ENCODE assay signal across 7 mouse cellular contexts in the genomic region with DNA sequence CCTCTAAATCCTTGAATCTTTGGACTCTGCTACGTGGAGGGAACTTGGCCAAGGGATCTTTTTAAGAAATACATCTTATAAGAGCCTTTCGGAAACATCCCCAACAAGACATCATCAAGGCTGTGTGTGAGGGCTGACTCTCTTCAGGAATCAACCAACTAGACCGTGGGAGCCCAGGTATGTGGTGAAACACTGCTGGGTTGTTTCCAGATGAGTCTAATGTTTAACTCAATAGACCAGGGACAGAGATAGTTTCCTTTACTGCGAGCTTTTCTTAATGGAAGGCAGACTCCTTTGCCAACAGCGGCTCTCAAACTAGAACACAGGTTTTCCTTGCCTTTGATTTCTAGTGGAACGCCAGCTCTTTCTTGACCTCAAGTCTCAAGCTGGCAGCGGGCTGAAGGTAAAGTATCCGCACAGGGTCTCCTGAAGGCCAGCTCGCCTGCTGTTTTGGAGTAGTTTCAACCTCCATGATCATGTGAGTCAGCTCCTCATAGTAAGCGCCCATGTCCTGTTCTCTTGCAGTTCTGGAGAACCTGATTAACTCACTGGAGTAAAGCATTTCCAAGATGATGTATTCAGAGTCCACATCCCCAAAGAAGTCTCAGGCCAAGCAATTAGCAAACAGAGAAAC.
DNase-seq lines count a peak whose midpoint lies in the region; ATAC-seq and TF ChIP-seq lines count a peak whose summit lies in the region.

No protein-coding gene starts in this region.

- no peak for TF ChIP-seq POLR2A in cerebellum, adult 2 months (IDR thresholded peaks at IDR 0.05; ENCODE audit: borderline replicate concordance, insufficient read depth, low read length)

- no peak for ATAC-seq in lung, postnatal 0 days
- no peak for ATAC-seq in intestine, postnatal 0 days
- no peak for ATAC-seq in liver, embryonic 15.5 days (ENCODE audit: insufficient read depth)

- no peak for TF ChIP-seq EP300 in lung, postnatal 0 days (IDR thresholded peaks at IDR 0.05)

- TF ChIP-seq CTCF in lung, postnatal 0 days (IDR thresholded peaks at IDR 0.05), result no peak
- TF ChIP-seq CTCF in intestine, postnatal 0 days (IDR thresholded peaks at IDR 0.05; ENCODE audit: low read depth), result no peak
- no peak for TF ChIP-seq CTCF in cerebellum, adult 2 months (IDR thresholded peaks at IDR 0.05; ENCODE audit: borderline replicate concordance, insufficient read depth, low read depth, low read length)

- peak overlapping the region; percentile 49 for H3K4me3 ChIP-seq in lung, postnatal 0 days (ENCODE audit: low read depth, low read length)
- H3K4me3 ChIP-seq in intestine, postnatal 0 days (ENCODE audit: low read depth, low read length), result peak overlapping the region; percentile 48
- H3K4me3 ChIP-seq in liver, embryonic 15.5 days (replicated peaks), result no peak overlapping the region
- no peak overlapping the region for H3K4me3 ChIP-seq in cerebellum, adult 2 months (replicated peaks; ENCODE audit: insufficient read depth, low read depth, low read length)

- 0 out of 2 replicates have a peak overlapping the region, but pooled peaks have one; percentile 43 for H3K9ac ChIP-seq in lung, postnatal 0 days (replicated peaks; ENCODE audit: low read depth)
- no peak overlapping the region for H3K9ac ChIP-seq in intestine, postnatal 0 days (ENCODE audit: low read depth, low read length)
- H3K9ac ChIP-seq in liver, embryonic 15.5 days, result no peak overlapping the region

- no peaks in the 10 kb centered on the region for H3K9me3 ChIP-seq in lung, postnatal 0 days (ENCODE audit: low read length)
- H3K9me3 ChIP-seq in intestine, postnatal 0 days (ENCODE audit: control insufficient read depth), result no peaks in the 10 kb centered on the region
- H3K9me3 ChIP-seq in liver, embryonic 15.5 days (replicated peaks), result no peaks in the 10 kb centered on the region

- no peaks in the 10 kb centered on the region for H3K36me3 ChIP-seq in lung, postnatal 0 days (ENCODE audit: insufficient read depth, low read length)
- no peaks in the 10 kb centered on the region for H3K36me3 ChIP-seq in intestine, postnatal 0 days (ENCODE audit: control insufficient read depth, insufficient read depth)
- no peaks in the 10 kb centered on the region for H3K36me3 ChIP-seq in liver, embryonic 15.5 days (replicated peaks)

- WGBS in lung, postnatal 0 days, result 67% methylated on average over 10 of the region's 10 CpGs
- 67% methylated on average over 10 of the region's 10 CpGs for WGBS in intestine, postnatal 0 days
- 63% methylated on average over 10 of the region's 10 CpGs for WGBS in liver, embryonic 15.5 days (ENCODE audit: insufficient replicate concordance)
- WGBS in cerebellum, adult 2 months, result 68% methylated on average over 10 of the region's 10 CpGs

- H3K4me1 ChIP-seq in lung, postnatal 0 days (ENCODE audit: insufficient read depth, low read depth, low read length), result no peaks in the 10 kb centered on the region
- no peaks in the 10 kb centered on the region for H3K4me1 ChIP-seq in intestine, postnatal 0 days (replicated peaks; ENCODE audit: control insufficient read depth, insufficient read depth, low read length)
- H3K4me1 ChIP-seq in liver, embryonic 15.5 days (replicated peaks), result no peaks in the 10 kb centered on the region
- H3K4me1 ChIP-seq in cerebellum, adult 2 months (ENCODE audit: control insufficient read depth, insufficient read depth, low read length), result no peaks in the 10 kb centered on the region

- H3K27me3 ChIP-seq in lung, postnatal 0 days (replicated peaks; ENCODE audit: insufficient read depth, low read length), result no peaks in the 10 kb centered on the region
- no peaks in the 10 kb centered on the region for H3K27me3 ChIP-seq in intestine, postnatal 0 days (replicated peaks; ENCODE audit: control insufficient read depth, insufficient read depth, low read length)
- H3K27me3 ChIP-seq in liver, embryonic 15.5 days, result no peaks in the 10 kb centered on the region
- no peaks in the 10 kb centered on the region for H3K27me3 ChIP-seq in cerebellum, adult 2 months (ENCODE audit: control insufficient read depth, insufficient read depth, low read length)

- H3K27ac ChIP-seq in lung, postnatal 0 days (ENCODE audit: low read length), result no peak overlapping the region
- no peak overlapping the region for H3K27ac ChIP-seq in intestine, postnatal 0 days (ENCODE audit: low read depth, low read length)
- H3K27ac ChIP-seq in liver, embryonic 15.5 days (replicated peaks), result no peak overlapping the region
- H3K27ac ChIP-seq in cerebellum, adult 2 months (ENCODE audit: insufficient read depth, low read length), result no peak overlapping the region

- H3K4me2 ChIP-seq in lung, postnatal 0 days (replicated peaks; ENCODE audit: low read depth, low read length), result peak overlapping the region; percentile 55
- peak overlapping the region; percentile 74 for H3K4me2 ChIP-seq in intestine, postnatal 0 days (replicated peaks; ENCODE audit: low read depth)
- peak overlapping the region; percentile 56 for H3K4me2 ChIP-seq in liver, embryonic 15.5 days

- no peak for DNase-seq in lung, postnatal 0 days (ENCODE audit: low spot score)
- no peak for DNase-seq in lung, postnatal 14 days
- no peak for DNase-seq in spleen, postnatal 36 days (ENCODE audit: low spot score in 2 of 2)
- DNase-seq in left cerebral cortex, adult 11 months (ENCODE audit: low spot score), result no peak
- no peak for DNase-seq in cerebellum, adult 2 months

Comparison
In these comparisons a context has a peak if more than half of its experiments do, and no peak if none do; other contexts are left out.
1. H3K4me3 ChIP-seq: peak in lung, postnatal 0 days (single experiment) and intestine, postnatal 0 days (single experiment); none in liver, embryonic 15.5 days (single experiment) and cerebellum, adult 2 months (single experiment).
2. Peak in every context shown above with its lines, with median percentiles within 50 percentile points of each other: H3K4me2 ChIP-seq.